Mouse (Mus musculus): ENCODE results near the gene Cgnl1.
A peak's percentile ranks its signal among the peaks of the same experiment; 100 is the strongest.

The Cgnl1 gene

DNA sequence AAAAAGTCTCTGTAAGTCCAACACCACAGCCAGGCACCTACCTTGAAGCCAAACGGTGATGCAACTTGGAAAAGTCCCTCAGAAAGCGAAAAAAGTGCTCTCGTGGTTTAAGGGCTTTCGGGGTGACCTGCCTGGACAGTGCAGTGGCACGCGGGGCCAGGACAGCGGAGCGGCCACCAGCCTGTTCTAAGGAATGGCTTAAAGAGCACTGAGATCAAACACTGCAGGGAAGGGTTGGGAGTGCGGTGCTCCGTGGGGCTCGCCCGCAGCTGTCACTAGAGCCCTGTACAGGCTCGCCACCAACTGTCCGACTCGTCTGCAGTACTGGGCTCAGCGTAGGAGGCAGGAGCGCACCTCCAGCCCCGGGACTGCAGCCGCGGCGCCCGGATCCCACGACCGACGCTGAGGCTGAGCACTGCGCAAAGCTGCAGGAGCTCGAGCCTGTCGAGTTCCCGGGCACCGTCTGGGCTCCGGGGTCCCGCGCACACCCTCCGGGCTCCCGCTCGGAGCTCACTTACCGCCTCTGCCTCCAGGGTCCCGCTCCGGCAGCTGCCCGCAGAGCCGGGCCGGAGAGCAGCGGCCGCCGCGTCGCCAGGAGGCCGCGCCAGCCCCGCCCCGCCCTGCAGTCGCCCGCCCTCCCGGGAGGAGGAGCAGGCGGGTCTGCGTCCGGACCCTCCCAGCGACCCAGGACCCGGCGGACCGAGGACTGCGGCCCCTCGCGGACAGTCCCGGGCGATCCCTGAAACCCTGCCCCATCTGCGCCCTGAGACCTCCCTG is at the start of gene Cgnl1:
Gene Cgnl1 (minus strand): TSS at position 612 of the 777 bp plus-strand sequence.
- peak; percentile 98 for DNase-seq

DNA sequence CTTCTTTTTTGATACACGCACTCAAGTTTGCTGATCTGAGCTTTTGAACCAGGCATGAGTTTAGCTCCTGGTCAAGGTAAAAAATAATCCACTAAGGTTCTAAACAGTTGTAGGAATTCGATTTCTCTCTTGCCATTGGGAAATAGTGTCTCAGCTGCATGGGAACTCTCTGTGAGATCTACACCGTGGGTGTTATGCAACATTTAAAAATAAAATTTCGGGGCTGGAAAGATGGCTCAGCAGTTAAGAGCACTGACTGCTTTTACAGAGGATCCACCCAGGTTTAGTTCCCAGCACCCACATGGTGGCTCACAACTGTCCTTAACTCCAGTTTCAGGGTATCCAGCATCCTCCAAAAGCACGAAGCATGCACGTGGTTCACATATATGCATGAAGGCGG is 47.1 kb upstream of the Cgnl1 start:
- no peak for DNase-seq

DNA sequence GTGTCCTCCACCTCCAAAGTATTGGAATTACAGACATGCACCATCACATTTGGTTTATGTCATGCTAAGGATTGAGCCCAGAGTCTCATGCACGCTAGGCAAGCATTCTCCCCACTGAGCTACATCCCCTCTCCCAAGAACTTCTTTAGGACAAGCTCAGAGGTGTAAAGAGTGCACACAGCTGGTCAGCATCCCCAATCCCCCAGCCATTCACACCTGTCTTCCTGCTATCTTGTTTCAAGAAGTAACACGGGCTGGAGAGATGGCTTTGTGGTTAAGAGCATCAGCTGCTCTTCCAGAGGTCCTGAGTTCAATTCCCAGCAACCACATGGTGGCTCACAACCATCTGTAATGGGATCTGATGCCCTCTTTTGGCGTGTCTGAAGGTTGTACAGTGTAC is 44.7 kb upstream of the Cgnl1 start:
- DNase-seq, result no peak

DNA sequence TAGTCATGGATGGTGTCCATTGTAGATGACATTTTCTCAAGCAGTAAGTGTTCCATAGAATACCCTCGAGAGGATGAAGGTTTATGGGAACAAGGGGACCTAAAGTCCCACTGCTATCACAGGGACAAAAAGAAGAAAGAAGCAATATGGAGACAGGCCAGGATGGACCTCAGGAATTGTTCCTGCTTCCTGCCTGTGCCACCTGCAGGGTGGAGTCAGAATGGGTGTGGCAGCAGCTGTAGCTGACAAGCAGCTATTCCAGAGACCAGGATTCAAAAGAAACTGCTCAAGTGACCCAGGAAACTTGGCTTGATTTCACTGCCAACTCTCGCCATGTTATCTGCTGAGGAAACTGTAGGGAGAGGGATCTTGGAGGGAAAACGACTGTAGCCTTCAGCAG is 42.2 kb upstream of the Cgnl1 start:
- no peak for DNase-seq

DNA sequence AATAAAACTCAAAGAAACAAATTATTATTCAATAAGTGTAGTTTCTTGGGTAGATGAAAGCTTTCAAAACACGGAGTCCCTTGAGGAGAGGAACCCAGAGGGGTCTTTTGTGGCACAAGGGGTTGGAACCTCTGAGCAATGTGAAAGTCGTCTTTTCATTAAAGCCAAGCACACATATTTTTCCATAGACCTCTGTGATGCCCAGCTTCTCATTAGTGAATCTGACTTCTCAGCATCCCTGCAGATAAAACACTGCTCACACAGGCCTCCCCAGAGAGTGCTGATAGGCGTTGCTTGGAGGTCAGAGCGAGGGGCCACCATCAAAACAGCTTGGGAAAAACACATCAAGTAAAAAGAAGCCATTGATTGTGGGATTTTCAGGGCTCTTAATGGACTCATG is 41.5 kb upstream of the Cgnl1 start:
- no peak for DNase-seq

DNA sequence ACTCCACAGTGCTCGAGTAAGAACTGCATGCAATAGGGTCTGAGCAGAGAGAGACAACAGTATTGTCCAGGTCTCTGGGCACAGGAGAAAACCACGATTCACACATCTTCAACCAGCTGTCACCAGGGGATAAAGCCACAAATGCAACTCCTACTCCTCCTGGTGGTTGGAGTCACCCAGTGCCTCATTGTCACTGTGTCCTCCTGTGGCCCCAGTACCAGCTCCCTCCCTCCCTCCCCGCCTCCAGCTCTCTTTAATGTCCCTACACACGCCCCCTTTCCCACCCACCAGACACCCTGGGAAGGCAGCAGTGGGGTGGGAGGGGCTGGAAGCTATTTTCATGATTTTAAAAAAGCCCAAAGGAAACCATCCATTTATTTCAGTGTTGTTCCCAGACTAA is 41.0 kb upstream of the Cgnl1 start:
- no peak for DNase-seq

DNA sequence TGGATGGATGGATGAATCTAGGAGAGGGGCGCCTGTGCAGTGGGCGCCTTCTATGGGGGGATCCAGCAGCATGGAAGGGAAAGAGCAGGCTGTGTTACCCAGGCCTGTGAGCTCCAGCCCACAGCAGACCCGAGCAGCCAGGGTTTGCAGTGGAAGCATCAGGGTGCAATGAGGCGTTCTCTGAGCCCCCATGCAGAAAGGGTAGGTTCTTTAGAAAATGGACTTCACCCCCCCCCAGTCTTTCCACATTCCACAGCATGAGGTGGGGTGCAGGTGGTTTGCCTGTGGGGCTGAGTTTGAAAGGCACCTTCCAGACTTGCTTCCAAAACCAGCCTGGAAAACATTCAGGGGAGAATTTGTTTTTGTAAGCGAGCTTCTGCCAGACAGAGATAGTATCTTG is 40.0 kb upstream of the Cgnl1 start:
- DNase-seq, result no peak

DNA sequence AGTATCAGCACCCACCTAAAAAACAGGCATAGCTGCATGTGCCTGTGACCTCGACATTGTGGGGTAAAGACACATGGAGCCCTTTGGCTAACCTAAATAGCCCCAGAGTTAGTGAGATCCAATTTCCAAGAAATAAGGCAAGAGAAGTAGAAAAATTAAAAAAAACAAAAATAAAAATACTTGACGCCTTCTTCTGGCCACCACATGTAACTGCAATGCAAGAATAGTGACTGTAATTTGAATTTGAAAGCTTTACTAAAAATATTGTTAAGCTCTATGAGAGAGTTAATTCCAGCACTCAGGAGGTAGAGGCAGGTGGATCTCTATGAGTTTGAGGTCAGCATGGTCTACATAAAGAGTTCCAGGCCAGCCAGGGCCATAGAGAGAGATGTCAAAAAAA is 39.3 kb upstream of the Cgnl1 start:
- DNase-seq, result no peak

DNA sequence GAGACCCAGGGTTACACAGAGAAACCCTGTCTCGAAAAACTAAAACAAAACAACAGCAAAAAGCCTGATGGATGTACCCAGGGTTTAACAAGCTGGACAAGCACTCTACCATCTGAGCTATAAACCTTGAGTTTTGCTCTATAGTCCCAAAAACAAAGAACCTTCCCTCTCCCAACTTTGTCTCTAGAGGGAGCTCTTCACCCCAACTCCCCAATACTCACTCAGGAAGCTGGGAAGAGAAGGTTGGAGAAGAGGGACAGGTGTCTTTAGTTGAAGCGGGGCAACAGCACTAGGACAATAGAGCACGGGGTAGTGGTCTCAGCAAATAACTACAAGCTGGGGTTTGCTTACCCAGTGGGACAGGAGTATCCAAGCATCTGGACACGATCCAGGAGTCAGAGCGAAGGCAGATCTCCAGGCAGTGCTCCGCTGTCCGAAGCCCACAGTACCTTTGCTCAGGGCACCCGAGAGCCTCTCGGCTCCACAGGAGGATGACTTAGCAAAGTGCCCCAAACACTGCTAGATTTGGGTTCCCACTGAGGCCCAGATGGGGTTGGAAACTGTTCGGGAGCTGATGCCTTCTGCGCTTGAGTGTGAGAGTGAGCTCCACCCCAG is 37.3 kb upstream of the Cgnl1 start:
- DNase-seq, result peak; percentile 81

DNA sequence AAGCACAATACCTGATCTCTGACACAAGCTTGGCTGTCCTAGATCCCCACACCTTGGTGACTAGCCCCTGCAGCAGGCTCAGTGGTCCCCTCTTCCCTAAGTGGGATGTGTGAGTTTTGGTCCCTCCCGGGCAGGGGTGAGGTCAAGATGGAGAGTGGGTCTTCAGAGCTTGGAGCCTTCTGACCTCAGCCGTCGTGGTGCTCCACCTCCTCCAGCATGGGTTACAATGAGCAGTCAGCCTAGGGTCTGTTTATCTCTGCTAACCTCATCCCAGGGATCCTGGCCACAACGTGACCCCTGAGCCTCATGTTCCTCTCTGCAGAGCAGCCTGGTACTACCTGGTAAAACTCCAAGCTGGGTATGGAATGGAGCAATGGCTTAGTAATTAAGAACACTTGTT is 36.4 kb upstream of the Cgnl1 start:
- peak; percentile 88 for DNase-seq

DNA sequence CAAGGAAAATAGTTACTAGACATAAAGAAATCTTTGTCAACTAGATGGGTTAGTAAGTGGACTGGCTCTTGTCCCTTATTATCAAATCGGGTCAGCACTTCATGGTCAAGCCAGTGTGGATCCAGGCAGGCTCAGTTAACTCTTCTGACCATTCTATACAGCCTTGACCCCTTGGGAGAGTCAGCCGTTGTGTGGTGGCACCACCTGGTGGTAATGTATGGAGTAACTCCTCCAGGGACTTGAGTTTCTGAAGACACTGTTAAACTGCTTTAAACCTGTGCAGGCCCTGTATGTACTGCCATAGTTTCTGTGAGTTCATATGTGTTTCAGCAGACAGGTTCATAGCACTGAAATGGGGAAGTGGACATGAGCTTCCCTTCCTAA is 35.0 kb upstream of the Cgnl1 start:
- DNase-seq, result peak; percentile 93

DNA sequence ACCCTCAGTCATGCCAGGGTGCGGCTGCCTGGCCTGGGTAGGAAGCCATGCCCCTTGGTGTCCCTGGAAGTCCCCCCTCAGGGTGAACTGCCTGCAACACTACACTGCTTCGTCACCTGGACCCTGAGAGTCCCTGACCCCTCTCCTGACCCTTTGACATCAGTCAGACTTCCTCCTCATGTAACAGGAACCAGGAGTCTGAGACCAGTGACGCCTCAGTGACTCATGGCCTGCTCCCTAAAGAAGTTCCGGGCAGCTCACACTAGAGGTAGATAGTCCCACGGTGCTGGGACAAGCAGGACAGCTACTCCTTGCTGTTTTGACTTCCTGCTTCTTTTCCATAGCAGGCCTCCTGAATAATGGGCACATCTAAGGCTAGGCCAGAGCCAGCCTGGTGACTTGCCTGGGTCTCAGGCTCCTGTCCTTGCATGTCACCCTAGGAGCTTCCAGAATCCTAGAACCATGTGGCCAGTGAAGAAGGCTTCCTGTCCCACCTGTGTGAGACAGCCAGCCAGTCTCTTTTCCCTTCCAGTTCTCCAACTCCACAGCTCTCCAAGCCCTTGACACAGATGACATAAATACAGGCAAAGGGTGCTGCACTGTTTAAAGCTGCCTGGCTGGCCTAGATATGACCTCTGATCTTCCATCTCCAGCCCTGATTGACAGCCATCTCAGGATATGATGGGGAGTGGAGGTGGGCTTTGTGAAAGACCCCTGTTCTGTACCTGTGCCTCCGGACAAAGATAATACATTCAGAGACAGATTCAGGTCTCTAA is 34.4 kb upstream of the Cgnl1 start:
- peak; percentile 68 for DNase-seq

DNA sequence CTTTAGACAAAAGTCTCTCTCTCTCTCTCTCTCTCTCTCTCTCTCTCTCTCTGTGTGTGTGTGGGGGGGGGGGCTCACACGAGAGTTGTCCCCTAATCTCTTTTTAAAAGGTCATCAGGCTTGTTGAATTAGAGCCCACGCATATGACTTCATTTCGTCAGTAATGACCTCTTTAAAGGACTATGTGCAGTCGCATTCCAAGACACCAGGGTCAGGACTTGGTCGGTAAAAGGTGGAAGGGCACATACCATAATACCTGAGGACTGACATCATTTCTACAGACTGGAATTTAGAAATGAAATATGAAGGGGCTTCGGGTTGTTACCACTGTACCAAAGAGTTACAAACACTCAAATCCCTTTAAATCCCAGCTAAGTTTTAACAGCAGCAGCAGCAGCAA is 32.7 kb upstream of the Cgnl1 start:
- no peak for DNase-seq

DNA sequence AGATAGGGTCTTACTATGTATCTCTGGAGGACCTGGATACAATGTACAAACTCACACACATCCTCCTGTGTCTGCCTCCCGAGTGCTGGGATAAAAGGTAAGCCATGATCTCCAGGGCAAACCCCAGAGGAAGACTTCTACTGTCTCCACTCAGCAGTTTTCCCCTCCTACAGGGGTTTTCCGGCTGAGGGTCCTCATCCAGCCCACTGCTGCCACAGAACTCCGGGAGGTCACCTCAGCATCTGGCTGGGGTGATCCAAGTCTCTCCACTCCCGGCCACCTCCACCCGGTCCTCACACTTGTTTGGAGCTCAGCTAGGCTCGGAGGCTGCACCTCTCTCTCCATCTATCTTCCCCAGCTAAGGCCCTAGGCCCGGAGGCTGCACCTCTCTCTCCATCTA is 31.9 kb upstream of the Cgnl1 start:
- peak; percentile 85 for DNase-seq

DNA sequence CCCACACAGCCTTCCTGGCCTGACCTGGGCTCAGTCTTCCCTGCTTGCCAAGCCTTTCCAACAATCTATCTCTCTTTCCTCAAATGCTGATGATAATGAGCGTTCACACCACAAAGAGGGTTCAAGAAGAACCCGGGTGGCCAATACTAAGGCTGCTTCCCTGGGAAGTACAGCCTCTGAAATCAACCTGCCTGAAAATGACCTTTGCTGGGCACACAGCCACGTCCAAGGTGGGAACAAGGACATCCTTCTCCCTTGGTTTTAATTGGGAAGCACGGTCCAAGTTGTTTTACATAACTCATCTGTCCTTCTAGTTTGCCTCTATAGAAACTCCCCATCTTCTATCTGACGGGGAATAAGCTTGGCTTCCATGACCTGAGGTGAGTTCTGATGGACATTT is 28.2 kb upstream of the Cgnl1 start:
- DNase-seq, result peak; percentile 71

DNA sequence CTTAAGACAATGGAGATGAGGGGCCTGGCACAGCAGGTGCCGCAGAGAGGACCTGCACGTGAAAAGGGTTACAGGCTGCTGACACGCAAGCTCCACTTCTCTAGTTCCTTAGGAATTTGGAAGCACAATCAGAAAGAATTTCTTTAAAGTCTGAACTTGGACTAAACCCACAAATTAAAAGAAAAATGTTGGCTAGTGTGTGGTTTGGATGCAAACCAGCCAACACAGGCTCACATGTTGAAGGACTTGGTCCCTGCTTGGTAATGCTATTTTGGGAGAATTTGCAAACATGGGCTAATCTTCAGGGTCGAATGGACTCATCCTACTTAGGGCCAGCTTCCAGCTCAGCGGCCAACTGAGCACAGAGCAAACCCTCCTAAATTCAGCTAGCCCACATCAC is 26.8 kb upstream of the Cgnl1 start:
- no peak for DNase-seq

DNA sequence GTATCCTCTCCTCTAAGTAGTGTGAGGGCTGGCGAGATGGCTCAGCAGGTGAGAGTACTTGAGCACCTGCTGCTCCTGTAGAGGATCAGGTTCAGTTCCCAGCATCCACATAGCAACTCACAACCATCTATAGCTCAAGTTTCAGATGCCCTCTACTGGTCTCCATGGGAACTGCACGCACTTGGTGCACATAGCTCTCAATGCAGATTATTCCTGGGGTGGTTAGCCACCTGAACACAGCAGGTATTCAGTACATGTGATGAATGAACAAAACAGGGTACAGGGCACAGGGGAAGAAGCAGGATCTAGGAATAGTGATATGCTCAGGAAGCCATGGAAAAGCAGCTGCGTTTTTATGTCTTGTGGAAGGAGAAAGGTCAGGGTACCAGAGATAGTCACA is 6.0 kb upstream of the Cgnl1 start:
- peak; percentile 72 for DNase-seq

DNA sequence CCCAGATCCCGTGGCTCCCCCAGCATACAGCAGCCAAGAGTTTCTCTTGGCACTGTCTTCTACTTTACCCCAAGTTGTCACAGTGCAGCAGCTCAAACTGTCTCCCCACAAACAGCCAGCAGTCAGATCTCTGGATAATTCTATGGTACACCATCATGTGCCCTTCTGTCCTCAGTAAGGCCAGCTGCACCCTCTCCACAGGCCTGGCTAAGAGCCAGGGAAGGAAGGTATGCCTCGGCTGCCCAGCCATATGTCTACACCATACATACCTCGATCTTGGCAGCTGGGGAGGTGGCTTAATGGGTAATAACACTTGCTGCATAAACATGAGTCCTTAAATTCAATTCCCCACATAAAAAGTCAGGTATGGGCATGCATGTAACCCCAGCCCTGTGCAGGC is 4.9 kb upstream of the Cgnl1 start:
- peak; percentile 84 for DNase-seq

DNA sequence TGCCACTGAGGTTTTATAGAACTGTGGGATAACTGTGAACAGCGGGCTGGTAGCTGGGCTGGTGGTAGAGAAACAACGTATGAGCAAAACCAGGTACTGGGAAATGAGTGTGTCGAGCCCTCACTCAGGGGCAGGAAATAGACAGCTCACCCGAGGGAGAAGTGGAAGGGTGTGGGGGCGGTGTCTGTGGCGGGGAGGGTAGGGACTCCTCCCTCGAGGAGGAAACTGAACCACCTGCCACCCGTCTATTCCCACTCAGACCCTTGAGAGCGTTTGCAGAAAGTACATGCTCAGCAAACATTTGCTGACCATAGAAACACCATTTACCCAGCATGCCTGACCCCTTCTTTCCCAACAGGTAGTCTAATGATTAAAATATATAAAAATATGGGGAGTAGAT is 2.2 kb upstream of the Cgnl1 start:
- peak; percentile 85 for DNase-seq

DNA sequence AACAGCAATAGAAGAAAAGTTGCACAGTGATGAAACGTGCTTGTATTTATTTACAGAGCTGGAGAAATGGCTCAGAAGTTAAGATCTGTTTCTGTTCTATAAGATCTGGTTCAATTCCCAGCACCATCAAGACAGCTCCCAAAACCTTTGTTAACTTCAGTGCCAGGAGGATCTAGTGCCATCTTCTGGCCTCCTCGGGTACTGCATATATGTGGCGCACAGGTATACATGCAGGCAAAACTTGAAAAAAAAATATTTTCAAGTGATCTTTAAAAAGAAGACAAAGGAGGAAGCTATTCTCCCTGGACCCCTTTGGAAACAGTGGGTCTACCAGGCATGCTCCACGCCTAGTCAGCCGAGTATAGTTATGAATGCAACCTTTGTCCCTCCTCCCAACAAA is 936 bp upstream of the Cgnl1 start:
- peak; percentile 87 for DNase-seq

DNA sequence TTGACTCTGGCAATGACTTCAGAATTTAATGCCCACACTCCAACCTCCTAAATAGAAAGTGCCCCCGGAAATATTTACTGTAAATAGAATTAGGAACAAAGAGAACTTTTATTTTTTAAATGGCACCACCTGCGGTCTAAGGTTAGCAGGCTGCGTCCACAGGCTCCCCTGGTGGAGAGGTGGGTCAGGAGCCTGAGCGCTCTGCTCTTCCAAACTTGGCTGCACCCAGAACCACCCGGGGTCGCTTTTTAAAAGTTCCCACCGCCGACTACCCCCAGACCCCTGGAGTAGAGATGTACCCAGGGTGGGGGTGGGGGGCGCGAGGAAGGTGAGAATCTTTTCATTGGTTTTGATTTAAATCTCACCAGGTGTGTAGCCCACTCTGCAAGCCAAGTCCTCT is 918 bp downstream of the Cgnl1 start:
- no peak for DNase-seq

DNA sequence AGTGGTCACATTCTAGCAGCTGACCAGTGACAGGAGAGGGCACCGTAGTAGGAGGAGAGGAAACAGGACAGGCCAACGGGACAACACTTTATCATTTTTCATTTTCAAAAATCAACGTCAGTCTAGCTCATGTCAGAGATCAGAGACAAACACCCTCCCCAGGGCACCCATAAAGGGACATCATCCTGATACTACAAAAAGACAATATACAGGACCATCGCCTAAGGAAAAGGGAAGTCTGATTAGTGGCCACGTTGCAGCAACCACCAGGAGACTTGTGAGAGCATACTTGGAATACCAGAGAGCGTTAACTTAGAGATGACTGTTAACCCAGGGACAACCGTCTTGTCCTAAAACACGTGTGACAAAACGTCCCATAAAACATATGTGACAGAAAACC is 1.7 kb downstream of the Cgnl1 start:
- no peak for DNase-seq

DNA sequence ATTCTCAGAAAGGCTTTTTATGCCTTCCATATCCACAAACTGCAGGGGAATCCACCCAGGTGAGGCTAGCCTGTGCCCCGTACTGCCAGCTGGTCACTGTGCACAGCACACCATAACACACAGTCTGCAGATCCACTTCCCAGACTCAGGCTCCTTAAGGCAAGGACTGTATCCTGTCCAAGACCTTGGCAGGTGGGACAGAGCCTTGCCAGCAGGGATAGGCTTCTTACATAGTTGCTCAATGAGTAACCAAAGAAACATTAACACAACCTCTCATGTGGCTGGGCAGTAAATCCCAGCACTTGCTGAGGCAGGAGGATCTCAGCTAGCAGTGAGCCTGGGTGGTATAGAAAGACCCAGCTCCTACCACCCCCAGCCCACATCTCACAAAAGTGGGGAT is 3.3 kb downstream of the Cgnl1 start:
- DNase-seq, result no peak

DNA sequence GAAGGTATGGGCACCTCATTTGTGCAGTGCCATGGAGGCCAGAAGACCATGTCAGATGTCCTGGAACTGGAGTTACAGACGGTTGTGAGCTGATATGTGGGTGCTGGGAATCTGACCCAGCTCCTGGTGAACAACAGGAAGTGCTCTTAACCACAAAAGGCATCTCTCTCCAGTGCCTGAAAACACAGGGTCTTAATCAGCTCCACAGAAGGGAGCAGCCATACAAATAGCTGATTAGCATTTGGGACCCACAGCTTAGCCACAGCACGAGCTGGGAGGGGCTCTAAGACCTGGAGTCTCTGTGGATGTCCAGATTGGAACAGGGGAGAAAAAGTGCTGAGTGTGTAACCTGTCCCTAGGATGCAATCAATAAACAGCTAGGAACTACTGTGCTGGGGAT is 4.5 kb downstream of the Cgnl1 start:
- DNase-seq, result no peak
